Mouse (Mus musculus): ENCODE measurements around the gene Lgr6.

The Lgr6 gene

DNA sequence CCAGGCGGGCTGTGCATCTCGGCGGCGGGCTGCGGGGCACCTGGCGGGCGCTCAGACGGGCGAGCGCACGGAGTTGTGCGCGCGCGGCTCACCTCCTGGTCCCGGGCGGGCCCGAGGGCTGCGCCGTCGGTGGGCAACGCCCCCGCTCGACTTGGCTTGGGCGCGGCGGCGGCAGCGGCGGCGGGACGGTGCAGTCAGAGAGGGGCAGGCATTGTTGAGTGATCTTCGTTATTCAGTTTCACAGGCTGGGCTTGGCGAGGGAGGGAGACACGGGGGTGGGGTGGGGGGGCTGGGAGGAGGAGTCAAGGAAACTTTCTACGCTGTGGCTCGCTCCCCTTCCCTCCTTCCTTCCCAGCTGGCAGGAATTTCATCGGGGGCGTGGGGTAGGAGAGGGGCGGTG is at the start of gene Lgr6:
Gene Lgr6, minus strand, starts transcription at position 153 of the 400 bp plus-strand sequence.
- peak; percentile 60 for DNase-seq (ENCODE audit: low spot score)

DNA sequence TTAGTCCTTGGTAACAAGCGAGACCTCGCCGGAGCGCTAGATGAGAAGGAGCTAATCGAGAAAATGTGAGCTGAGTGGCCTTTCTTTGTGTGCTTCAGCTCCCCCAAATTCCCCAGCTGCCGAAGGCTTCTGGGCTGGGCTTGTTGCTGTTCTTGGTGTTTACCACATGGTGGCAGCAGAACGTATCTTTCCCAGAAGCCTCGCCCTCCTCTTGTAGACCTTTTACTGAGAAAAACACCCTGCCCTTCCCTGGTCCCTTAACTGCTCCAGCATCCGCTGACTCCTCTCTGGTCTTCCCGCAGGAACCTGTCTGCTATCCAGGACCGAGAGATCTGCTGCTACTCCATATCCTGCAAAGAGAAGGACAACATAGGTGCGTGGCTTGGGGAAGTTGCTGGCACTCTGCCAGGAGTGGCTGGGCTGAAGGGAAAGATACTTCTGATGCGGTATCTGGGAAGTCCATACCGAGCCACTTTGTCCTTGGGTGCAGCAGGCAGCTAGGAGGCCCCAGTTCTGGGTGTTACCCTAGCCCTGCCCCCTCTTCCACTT is 49.4 kb upstream of the Lgr6 start:
- DNase-seq (ENCODE audit: low spot score) = peak; percentile 82

DNA sequence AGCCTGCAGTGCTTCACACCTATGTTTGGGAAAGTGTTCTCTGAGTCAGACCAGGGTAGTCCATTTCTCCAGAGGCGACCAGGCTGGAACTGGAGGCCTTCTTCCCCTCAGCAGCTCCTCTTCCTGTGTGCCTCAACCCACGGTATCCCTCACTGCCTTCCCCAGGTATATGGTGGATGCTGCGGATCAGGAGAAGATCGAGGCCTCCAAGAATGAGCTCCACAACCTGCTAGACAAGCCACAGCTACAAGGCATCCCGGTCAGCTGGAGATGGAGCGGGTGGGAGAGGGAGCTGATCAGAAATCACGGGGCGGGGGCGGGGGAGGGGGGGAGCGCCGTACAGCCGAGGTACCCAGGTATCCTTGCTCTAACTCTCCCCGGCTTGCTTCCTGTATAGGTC is 48.9 kb upstream of the Lgr6 start:
- no peak for DNase-seq (ENCODE audit: low spot score)

DNA sequence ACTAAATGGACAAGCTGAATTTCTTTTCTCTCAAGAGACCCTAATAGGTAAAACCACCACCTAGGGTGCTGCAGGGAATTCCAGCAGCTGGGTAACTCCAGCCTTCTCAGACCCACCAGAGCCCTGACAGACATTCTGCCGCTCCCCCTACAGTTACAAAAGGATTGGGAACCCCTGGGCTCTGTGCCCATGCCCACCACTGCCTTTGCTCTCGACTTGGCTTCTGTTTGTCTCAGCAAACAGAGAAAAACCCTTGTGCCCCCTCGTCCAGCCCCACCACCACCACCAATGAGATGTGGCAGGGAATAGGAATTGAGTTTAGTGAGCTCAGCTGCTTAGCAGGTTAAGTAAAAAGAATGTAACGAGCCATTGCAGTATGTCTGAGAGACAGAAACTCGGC is 43.9 kb upstream of the Lgr6 start:
- peak; percentile 42 for DNase-seq (ENCODE audit: low spot score)

DNA sequence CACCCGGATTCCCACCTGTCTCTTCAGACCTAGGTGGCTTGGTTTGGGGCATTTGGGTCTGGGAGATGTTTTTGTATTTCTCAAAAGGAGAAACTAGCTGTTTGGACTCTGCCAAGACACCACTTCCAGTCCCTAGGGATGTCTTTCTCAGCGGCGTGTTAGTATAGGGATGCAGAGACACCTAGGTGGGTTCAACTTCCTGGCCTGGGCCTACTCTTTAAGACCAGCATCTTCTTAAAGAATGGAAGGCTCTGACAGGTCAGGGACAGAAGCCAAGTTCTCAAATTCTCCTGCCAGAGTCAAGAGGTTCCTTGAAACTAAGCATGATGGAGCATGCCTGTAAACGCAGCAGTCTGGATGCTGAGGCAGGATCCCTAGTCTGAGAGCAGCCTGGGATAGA is 43.4 kb upstream of the Lgr6 start:
- DNase-seq (ENCODE audit: low spot score) = peak; percentile 35

DNA sequence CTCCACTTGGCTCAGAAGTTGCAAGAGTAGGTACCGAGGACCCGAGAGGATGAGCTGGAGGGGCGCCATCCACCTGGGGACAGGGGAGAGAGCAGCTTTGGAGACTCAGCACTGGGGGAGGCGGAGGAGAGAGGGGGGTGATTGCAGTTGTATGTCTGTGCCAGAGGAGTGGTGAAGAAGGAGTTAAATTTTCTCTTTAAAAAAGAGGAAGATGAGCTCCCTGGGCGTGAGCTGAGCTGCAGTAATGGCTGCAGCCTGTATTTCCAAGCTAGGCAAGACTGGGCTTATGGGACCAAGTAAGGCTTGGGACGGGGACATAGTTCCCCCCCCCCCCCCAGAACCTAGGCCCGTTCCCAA is 42.6 kb upstream of the Lgr6 start:
- DNase-seq (ENCODE audit: low spot score) = no peak

DNA sequence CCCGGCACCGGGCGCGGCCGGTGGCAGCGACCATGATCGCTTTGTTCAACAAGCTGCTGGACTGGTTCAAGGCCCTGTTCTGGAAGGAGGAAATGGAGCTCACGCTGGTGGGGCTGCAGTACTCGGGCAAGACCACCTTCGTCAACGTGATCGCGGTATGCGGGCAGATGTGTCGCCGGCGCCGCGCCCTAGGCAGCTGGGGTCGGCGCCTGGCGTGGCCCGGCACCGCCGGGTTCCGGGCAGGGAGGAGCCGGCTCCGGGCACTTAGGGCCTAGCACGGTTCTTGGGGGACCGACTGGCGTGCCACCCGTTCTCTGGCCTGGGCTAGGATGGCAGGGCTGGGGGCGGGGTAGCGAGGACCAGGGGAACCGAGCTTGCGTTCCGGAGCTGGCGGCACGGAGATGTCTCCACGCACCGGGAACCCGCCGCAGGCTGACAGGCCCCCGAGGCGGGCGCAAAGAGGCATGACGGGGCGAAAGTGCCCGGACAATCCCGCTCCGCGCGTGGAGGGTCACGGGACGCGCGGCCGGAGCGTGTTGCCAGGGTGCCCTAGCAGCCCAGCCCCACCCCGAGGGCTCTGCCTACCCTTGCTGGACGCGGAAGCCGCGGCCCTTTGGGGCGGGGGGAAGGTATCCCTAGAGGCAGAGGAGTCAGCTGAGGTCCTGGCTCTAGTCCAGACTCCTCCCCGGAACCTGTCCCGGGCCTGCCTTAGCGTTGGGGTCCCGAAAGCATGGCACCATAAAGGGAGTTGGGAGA is 42.0 kb upstream of the Lgr6 start:
- DNase-seq (ENCODE audit: low spot score) = peak; percentile 92

DNA sequence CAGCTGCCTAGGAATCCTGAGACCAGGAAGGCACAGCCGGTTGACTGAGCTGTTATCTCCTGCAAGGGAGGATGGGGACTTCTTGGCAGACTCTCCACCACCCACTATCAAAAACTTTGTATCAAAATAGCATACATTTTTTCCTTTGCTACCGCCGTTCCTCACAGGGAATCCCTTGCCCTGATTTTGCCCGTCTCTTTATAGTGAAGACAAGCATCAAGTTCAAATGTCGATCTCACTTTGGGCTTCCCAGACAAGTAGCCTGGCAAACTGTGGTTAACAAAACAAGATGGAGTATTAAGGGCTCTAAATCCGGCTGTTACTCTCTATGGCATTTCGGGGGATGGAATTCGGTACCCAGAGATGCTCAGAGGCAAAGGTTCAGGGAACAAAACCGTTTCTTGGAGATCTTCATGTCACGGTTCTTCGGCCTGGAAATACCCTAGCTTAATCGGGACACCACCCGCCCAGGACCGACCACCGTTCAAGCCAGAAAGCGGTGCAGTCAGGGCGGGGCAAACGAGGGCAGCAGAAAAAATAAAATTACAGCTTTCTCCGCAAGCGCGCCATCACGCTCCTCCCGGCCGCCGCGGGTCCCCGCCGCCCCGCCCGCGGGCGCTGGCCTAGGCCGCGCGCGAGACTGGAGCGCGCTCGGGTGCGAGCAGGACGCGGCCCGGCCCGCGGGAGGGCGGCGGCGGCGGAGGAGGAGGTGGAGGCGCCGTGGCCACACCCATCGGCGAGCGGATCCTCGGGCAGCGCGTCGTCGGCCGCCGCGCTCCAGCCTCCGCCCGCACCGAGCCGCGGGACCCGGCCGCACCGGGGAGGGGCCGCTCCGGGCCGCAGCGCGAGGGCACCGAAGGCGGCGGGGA is 41.2 kb upstream of the Lgr6 start, which contains the start of gene Arl8a:
Gene Arl8a, plus strand, starts transcription at position 748 of the 869 bp plus-strand sequence.
- DNase-seq (ENCODE audit: low spot score) = peak; percentile 90

DNA sequence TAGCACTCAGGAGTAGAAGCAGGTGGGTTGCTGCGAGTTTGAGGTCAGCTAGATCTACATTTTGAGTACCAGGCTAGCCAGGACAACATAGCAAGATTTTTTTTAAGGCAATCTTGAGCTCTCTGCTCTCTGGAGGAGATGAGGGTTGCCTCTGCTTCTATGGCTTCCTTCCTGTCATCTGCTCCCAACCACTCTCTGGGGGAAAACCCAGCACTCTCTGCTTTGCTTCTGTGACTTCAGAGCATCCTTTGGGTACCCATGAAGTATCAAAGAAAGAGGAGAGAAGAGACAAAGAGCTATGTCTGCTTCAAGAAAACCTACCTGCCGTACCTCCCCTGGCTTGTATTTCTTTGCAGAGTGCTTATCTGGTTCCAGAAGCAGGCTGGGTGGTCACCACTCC is 38.9 kb upstream of the Lgr6 start:
- no peak for DNase-seq (ENCODE audit: low spot score)

DNA sequence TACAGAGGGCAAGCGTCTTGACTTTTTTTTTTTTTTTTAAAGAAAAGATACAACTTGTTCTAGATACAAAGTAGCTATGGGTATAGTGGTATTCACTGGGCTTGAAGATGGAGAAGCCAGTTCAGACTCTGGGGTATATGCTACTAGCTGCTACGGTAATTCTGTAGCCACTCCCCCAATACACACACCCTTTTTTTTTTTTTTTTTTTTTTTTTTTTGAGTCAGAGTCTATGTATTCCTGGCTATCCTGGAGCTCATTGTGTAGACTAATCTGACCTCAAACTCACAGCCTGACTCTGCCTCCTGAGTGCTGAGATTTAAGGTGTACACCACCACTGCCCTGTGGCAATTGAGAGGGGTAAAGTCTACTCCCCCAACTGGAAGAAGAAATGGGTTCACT is 37.4 kb upstream of the Lgr6 start:
- no peak for DNase-seq (ENCODE audit: low spot score)

DNA sequence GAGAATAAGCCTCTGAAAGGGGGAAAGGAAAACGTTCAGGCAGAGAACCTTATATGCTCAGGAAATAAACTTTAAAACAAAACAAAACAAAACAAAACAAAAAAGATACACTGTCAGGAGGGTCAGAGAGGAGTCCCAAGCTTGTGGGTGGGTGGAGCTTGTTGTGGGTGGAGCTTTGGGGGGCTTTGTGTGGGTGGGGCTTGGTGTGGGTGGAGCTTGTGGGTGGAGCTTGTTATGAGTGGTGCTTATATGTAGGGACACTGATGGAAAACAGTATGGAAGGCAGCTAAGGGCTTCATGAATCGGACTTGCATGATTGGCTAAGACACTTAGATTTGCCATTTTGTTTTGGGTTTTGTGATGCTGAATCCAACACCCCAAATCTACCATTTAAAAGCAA is 34.8 kb upstream of the Lgr6 start:
- DNase-seq (ENCODE audit: low spot score) = no peak

DNA sequence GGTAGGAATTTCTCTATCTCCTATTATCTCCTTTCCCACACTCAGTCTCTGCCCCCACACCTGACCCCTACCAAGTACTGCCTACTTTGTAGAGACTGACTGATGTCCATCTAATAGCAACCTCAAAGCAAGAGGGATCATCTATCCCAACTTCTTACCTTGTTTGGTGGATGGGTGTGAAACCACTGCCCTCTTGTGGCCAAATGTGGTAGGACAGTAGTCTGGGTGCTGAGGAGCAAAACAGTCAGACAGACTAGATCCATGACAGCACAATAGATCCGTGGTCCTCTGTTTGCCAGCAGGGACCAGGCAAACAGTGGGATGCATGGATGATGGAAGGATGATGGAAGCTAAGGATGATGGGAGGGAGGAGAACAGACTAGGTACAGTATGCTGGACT is 31.4 kb upstream of the Lgr6 start:
- DNase-seq (ENCODE audit: low spot score) = peak; percentile 83

DNA sequence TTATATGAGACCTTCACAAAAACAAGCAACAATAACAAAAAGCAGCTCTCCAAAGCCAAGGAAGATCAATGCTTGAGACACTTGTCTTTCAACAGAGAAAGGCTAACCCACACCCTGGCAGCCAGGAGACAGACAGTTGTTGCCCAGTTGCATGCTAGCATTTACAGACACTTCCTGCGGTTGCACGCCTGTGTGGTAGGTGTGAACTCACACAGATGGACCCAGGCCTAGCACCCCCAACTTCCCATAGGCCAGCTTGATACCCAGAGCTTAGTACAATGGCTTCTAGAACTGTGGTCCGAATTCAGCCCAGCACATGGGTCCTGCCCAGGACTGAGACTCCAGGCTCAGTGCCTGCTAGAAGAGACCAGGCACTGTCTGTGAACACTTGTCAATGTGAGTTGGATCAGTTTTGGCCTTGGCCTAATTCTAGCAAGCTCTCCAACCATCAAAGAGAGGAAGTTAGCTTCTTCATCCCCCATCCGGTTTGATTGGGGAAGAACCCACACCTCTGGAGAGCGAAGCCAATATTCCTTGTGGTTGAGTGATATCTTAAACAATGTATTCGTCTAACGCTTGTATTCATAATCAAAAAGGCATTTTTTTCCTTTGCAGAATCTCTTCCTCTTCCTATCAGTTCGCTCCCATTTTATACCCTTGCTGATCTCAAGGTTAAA is 30.2 kb upstream of the Lgr6 start:
- DNase-seq (ENCODE audit: low spot score) = no peak

DNA sequence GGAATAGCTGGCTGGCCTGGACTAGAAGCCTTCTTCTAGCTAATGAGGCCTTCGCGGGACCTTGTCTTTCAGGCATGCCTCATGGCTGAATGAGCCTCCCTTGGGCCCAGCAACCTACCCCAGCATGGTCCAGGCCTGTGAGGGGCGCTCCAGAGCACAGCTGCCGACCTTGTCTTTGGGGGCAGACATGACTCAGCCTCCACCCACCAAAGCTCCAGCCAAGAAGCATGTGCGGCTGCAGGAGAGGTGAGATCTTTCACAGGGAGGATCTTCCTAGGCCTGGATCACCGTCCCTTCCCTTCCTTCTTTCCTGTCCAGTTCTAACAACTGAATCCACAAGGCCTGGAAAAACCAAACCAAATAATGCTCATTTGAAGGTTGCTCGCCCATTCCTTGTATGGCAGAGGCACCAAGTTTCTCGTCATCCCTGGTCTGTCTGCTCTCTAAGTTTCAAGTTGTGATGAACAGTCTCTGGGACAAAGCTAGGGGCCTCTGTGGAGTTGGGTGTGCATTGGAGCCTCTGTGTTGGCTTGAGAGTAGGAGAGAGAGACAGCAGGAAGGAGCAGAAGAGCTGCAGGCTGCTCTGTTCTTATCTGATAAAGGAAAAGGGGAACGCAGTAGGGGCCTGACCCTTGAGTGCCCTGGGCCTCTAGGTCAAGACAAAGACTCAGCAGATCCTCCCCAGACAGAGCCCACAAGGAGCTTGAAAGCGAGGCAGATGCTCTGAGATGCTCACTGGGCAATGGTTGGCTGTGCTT is 28.8 kb upstream of the Lgr6 start:
- no peak for DNase-seq (ENCODE audit: low spot score)

DNA sequence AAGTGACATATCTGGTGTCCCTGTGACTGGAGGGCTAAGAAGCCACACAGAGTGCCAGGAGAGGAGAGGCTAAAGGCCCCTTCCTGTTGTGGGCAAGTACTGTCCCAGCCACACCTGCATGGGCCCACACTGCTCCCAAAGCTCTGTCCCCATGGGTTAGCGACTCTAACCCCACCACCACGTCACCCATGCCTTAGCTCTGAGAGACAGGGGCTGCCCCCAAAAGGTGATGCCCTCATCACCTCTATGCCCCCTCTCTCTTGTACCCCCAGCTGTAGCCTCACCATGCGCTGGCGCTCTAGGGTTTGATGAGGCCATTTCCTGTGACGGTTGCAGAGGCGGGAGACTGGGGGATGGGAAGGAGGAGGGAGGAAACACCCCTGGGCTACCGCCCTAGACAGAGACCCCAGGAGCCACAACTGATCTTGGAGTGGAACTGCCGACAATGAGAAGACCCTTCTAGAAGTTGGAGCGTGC is 27.9 kb upstream of the Lgr6 start:
- DNase-seq (ENCODE audit: low spot score) = no peak

DNA sequence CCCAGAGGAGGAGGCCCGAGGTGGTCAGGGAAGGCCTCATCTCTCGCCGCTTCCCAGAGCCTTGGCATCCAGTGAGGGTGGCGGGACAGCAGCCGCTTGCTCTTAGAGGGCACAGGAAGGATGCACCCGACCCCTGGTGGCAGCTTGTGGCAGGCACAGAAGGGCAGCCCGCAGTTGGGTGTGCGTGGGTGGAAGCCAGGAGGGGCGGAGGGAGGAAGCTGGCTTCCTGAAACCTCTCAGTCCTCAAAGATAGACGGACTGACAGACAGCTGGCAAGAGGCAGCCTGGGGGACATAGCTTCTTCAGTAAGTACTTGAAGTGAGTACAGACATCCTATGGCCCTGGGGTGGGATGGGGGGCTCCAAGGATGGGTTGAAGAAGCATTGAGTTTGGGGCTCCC is 27.4 kb upstream of the Lgr6 start, which contains the start of gene Ptpn7:
Gene Ptpn7, plus strand, starts transcription at position 228 of the 400 bp plus-strand sequence.
- peak; percentile 88 for DNase-seq (ENCODE audit: low spot score)

DNA sequence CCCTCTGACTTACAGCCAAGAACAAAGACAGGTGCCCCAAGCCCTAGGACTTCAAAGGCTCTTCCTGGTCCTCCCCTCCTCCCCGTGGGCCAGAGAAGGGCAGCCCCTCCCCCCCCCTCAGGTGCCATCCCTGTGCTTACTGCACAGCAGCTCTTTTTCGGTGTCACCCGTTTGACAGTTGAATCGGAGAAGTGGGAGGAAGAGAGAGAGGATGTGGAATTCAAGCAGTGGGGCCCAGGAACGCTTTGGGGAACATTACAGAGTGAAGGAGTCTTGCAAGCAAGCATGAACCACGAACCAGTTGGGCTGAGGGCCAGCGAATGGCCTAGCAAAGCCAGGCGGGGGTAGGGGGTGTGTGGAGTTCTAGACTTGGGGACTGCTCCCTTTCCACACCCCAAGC is 26.5 kb upstream of the Lgr6 start:
- DNase-seq (ENCODE audit: low spot score) = no peak

DNA sequence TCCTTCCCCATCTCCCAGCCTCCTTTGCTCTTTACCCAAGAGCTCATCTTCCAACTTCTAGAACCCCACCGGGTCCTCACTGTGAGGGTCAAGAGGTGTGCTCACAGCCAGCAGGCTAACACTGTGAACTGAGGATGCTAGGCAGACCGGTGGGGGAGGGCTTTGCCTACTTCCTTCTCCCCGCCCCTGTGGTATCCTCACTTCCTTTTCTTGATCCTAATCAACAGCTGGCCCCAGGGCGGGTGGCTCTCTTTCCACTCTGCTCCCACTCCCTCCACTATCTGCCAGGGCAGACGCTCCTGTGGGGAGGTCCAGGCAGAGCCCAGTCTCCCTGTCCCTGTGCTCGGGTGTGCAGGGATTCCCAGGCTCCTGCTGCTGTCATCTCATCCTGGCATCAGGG is 26.0 kb upstream of the Lgr6 start:
- no peak for DNase-seq (ENCODE audit: low spot score)

DNA sequence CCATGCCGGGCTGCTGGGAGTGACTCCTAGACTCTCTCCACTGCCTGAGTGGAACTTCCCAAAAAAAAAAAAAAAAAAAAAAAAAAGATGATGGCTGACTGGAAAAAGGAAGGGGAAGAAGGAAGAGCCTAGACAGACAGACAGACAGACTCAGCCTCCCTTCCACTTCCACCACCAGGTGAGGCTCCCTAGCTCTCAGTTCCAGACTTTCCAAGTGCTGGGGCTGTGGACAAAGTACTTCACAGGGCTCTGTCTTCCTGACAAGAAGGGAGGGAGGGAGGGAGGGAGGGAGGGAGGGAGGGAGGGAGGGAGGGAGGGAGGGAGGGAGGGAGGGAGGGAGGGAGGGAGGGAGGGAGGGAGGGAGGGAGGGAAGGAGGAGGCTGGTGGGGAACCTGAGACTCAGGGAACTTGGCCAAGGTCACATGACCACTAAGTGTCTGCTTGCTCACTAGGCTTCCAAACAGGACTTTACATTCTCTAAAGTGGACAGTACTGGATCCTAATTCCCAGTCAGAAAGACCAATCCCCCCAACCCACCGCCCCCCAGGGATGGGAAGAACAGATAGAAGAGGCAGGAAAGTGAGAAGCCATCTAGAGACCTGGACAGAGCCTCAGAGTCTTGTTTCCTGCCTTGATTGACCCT is 25.4 kb upstream of the Lgr6 start:
- no peak for DNase-seq (ENCODE audit: low spot score)

DNA sequence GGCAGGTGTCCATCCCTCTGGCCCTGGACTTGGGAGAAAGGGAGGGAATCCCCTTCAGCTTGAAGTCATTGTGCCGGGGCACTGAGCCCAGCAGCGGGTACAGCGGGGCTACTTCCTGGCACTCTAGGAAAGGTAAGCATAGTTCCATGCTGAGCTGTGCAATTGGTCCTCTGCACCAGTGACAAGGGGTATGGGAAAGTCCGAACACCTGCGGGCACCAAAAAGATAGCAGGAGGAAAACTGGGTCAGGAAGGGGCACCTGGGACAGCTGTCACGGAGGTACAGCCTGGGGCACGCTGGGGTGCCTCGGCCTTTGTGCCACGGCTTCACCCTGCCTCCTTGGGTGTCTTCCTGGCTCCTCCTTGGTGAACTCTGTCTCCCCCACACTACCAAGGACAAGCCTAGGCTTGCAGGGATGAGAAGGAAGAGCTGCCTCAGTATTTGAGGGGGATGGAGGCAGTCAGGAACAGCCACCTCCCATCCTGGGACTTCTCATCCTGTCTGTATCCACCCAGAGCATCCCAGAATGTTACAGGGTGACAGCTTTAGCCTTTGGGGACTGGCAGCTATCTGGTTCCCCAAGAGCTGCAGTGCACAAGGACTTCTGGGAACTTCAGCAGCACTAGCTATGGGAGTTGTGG is 24.6 kb upstream of the Lgr6 start:
- DNase-seq (ENCODE audit: low spot score) = no peak

DNA sequence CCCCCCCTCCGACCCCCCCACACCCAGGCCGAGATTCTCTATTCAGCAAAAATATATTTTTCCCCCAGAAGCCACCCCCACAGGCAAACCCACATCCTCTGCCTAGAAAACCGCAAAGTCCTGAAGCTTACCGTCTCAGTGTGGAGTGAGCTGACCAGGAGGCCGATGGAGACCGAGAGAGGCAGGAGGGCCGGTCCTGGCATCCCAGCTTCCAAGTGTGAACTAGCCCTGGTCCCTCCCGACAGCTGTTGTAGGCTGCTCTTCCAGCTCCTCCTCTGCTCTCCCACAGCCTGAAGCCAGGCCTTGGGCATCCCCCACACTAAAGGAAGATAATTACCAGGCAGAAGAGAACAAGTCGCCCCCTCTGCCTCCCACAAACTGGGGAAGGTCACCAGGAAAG is 23.9 kb upstream of the Lgr6 start:
- DNase-seq (ENCODE audit: low spot score) = peak; percentile 74
